Mouse (Mus musculus) embryonic facial prominence, embryonic 12.5 days (tissue): ENCODE measurements around the gene Il10rb. TPM values are rescaled to one million over a fixed set of nuclear protein-coding genes. Genes with fewer than 3 reads are reported as not detected.

Source experiments
- ATAC-seq: fragments of 200-750 bp; cut with Nextera tagmentation; 2 replicates; pipeline ENCODE4 v1.8.0; 2017; ENCODE audit not compliant: insufficient number of reproducible peaks, insufficient read depth, low FRiP score, low TSS enrichment
- H3K27ac ChIP-seq: fragments of 300-500 bp; sonication (generic); 2 replicates; pipeline ENCODE4 v1.5.1; 2016; ENCODE audit warnings: mild to moderate bottlenecking
- H3K27me3 ChIP-seq: fragments of 300-500 bp; sonication (generic); 2 replicates; pipeline ENCODE4 v1.6.1; 2016; ENCODE audit warnings: mild to moderate bottlenecking, moderate library complexity
- H3K36me3 ChIP-seq: fragments of 300-500 bp; sonication (generic); 2 replicates; pipeline ENCODE4 v1.6.1; 2016; ENCODE audit warnings: mild to moderate bottlenecking
- H3K4me1 ChIP-seq: fragments of 300-500 bp; sonication (generic); 2 replicates; pipeline ENCODE4 v1.6.1; 2016
- H3K4me2 ChIP-seq: fragments of 300-500 bp; sonication (generic); replicated peaks from 2 replicates; pipeline ENCODE4 v1.6.1; 2016; ENCODE audit warnings: mild to moderate bottlenecking, moderate library complexity
- H3K4me3 ChIP-seq: fragments of 300-500 bp; sonication (generic); 2 replicates; pipeline ENCODE4 v1.5.1; 2016; ENCODE audit warnings: mild to moderate bottlenecking
- H3K9ac ChIP-seq: fragments of 300-500 bp; sonication (generic); 2 replicates; pipeline ENCODE4 v1.6.1; 2016; ENCODE audit warnings: mild to moderate bottlenecking, moderate library complexity
- H3K9me3 ChIP-seq: fragments of 300-500 bp; sonication (generic); 2 replicates; pipeline ENCODE4 v1.6.1; 2016; ENCODE audit warnings: mild to moderate bottlenecking, moderate library complexity
- WGBS: fragments of 180-500 bp; shearing (Covaris S2); methylation state at CpG from one replicate; pipeline ENCODE4 v1.1.7; 2016; 5-methylcytosine and 5-hydroxymethylcytosine counted together
- polyA plus RNA-seq: library from polyadenylated mRNA; unstranded; fragments of >200 nt; fragmentation: Nextera tagmentation; extraction: Ambion mirVana; gene quantifications from 2 replicates; pipeline ENCODE4 v1.2.1, GENCODE M21; 2016

Il10rb gene
- polyA plus RNA-seq, 1 experiment from 2014 or later = 14.1 TPM

GRCm38 (mm10) chr16:91385621-91386020 lies 20.3 kb upstream of the Il10rb start:
- ATAC-seq = no peak
- H3K27me3 ChIP-seq = no peaks in the 10 kb centered on the region
- H3K4me3 ChIP-seq = no peak overlapping the region
- peaks cover 55% of the 10 kb centered on the region for H3K36me3 ChIP-seq
- WGBS = 52% methylated on average over 10 of the region's 10 CpGs
- no peak overlapping the region for H3K27ac ChIP-seq
- H3K9ac ChIP-seq = no peak overlapping the region
- no peaks in the 10 kb centered on the region for H3K9me3 ChIP-seq
- H3K4me1 ChIP-seq = no peaks in the 10 kb centered on the region
- H3K4me2 ChIP-seq = no peak overlapping the region

- Histone ChIP-seq H3K9me3 (no peaks in the 10 kb centered on the region), H3K4me3 (no peak overlapping the region), H3K4me2 (no peak overlapping the region), H3K9ac (no peak overlapping the region), H3K4me1 (no peaks in the 10 kb centered on the region), H3K27me3 (no peaks in the 10 kb centered on the region), H3K27ac (no peak overlapping the region), H3K36me3 (peaks cover 57% of the 10 kb centered on the region)
- no peak for ATAC-seq
- WGBS = 93% methylated on average over 10 of the region's 10 CpGs
Measured at GRCm38 (mm10) chr16:91386419-91387120, 19.4 kb upstream of the Il10rb start.

DNA sequence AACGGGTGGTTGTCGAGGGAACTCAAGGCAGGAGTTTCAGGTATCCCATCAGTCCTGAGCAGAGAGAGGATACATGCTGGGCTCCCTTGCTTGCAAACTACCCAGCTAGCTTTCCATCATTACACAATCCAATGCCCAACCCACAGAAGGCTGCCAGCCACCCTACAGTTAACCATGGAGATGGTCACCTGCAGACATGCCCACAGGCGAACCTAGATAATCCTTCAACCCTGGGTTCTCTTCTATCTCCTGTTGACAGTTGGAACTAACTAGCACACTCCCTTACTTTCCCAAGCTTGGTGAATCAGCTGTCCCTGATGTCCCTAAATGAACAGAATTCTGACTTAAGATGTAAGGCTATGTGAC lies 18.9 kb upstream of the Il10rb start:
- ATAC-seq = no peak
- Histone ChIP-seq H3K27me3 (no peaks in the 10 kb centered on the region), H3K36me3 (peaks cover 62% of the 10 kb centered on the region), H3K4me1 (no peaks in the 10 kb centered on the region), H3K4me2 (no peak overlapping the region), H3K4me3 (no peak overlapping the region), H3K9me3 (no peaks in the 10 kb centered on the region), H3K27ac (no peak overlapping the region), H3K9ac (no peak overlapping the region)
- 88% methylated on average over 3 of the region's 3 CpGs for WGBS

- Histone ChIP-seq H3K4me1 (no peaks in the 10 kb centered on the region), H3K9ac (no peak overlapping the region), H3K27me3 (no peaks in the 10 kb centered on the region), H3K4me3 (no peak overlapping the region), H3K4me2 (no peak overlapping the region), H3K9me3 (no peaks in the 10 kb centered on the region), H3K27ac (no peak overlapping the region), H3K36me3 (peaks cover 75% of the 10 kb centered on the region)
- WGBS = 89% methylated on average over 4 of the region's 4 CpGs
- no peak for ATAC-seq
Measured at GRCm38 (mm10) chr16:91390100-91390499, 15.9 kb upstream of the Il10rb start.

DNA sequence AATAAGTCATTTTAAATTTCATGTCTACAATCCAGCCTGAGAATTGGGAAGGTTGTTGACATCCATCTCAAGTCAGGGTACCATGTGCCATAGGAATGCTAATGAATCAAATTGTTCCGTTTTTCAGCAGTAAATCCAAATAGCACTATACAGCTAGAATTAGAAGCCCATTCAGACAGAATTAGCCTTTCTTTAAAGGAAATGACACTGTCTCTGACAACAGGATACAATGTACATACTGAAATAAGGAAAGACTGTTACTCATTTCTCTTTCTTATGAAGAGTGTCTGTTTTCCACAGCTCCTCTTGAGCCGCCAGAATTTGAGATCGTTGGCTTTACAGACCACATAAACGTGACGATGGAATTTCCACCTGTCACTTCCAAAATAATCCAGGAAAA lies 14.5 kb upstream of the Il10rb start, which contains the start of gene Gm21970:
Gene Gm21970 (plus strand): TSS at position 301 of the 400 bp plus-strand sequence.
- 86% methylated on average over 5 of the region's 5 CpGs for WGBS

GRCm38 (mm10) chr16:91394826-91395410 lies 11.0 kb upstream of the Il10rb start:
- no peak overlapping the region for H3K9ac ChIP-seq
- H3K9me3 ChIP-seq = no peaks in the 10 kb centered on the region
- H3K27me3 ChIP-seq = no peaks in the 10 kb centered on the region
- H3K4me2 ChIP-seq = no peak overlapping the region
- no peak overlapping the region for H3K27ac ChIP-seq
- 82% methylated on average over 4 of the region's 4 CpGs for WGBS
- H3K4me1 ChIP-seq = no peaks in the 10 kb centered on the region
- no peak overlapping the region for H3K4me3 ChIP-seq
- H3K36me3 ChIP-seq = peaks cover 47% of the 10 kb centered on the region
- no peak for ATAC-seq

More for the DNA sequence above, 14.5 kb upstream of the Il10rb start, which contains the start of gene Gm21970:
- H3K4me1 ChIP-seq = no peaks in the 10 kb centered on the region
- H3K4me3 ChIP-seq = no peak within 1 kb of the TSS
- peaks cover 74% of the 10 kb centered on the region for H3K36me3 ChIP-seq
- H3K27me3 ChIP-seq = no peaks in the 10 kb centered on the region
- H3K9ac ChIP-seq = no peak within 1 kb of the TSS
- H3K9me3 ChIP-seq = no peaks in the 10 kb centered on the region
- H3K4me2 ChIP-seq = no peak within 1 kb of the TSS
- no peak for ATAC-seq
- H3K27ac ChIP-seq = no peak within 1 kb of the TSS

DNA sequence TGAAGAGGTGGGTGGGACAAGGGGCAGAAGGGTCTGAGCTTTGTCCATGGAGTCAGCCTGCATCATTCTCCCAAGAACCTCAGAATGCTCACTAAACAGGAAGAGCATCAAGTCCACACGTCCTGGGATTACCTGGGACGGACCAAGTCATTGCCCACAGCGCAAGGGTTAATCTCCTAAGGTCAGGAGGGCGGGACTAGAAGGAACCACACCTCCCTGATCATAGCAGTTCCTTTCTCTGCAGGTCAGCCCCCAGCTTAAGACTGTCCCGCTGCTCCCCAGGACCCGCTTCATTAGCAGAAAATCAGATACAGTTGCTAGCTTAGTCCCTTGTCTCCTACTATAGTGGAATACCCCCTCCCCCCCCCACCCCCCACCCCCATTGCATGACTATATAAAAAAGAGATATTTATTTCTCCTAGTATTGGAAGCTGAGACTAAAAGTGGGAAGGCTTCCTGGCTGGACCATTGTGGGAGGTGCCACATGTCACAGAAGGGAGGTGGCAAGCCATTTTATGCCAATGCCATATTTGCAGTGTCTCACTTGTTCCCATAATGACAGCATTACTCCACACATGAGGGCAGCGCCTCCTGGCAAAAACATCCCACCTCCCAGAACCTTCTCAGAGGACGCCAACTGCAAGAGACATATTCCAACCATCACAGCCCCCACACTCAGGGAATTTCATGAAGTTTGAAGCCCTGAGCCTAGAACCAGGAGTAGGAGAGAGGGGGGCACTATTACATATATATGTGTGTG lies 10.2 kb upstream of the Il10rb start:
- H3K27ac ChIP-seq = no peak overlapping the region
- no peak for ATAC-seq
- H3K36me3 ChIP-seq = peaks cover 43% of the 10 kb centered on the region

DNA sequence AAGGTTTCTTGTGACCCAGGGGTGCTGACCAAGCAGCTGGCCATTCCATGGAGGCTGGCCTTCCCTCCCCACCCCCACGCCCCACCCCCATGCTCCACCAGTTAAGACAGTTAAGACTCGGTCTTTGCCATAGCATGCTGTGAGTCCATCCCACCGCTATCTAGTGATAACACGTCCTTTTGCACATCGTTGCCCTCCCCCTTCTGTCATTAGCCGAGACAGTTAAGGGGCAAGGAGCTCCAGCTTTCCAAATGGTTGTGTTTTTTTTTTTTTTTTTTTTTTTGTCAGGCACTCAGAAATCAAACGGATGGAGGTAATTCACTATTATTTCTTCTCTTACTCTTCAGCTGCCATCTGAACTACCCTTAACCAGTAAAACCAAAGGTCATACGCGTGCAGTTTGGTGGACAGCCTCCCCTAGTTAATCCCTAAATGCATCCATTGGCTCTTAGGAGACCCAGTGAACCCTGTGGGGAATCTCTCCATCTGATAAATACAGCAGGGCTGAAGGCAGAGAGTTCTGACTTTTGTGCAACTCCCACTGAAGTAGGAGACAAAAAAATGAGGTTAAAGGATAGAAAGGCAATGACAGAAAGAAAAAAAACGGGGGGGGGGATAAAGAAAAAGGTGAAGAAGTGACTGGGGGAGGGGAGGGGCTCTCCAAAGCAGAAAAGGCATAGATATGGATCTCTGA lies 9.0 kb upstream of the Il10rb start:
- Histone ChIP-seq H3K4me2 (no peak overlapping the region), H3K27ac (no peak overlapping the region), H3K27me3 (no peaks in the 10 kb centered on the region), H3K4me3 (no peak overlapping the region), H3K9ac (no peak overlapping the region), H3K36me3 (peaks cover 37% of the 10 kb centered on the region), H3K4me1 (no peaks in the 10 kb centered on the region), H3K9me3 (no peaks in the 10 kb centered on the region)
- ATAC-seq = no peak
- WGBS = 78% methylated on average over 10 of the region's 10 CpGs

More for the DNA sequence above, 10.2 kb upstream of the Il10rb start:
- H3K4me3 ChIP-seq = no peak overlapping the region
- H3K4me1 ChIP-seq = no peaks in the 10 kb centered on the region
- no peak overlapping the region for H3K4me2 ChIP-seq
- H3K9ac ChIP-seq = no peak overlapping the region
- 47% methylated on average over 8 of the region's 8 CpGs for WGBS
- no peaks in the 10 kb centered on the region for H3K9me3 ChIP-seq
- no peaks in the 10 kb centered on the region for H3K27me3 ChIP-seq

DNA sequence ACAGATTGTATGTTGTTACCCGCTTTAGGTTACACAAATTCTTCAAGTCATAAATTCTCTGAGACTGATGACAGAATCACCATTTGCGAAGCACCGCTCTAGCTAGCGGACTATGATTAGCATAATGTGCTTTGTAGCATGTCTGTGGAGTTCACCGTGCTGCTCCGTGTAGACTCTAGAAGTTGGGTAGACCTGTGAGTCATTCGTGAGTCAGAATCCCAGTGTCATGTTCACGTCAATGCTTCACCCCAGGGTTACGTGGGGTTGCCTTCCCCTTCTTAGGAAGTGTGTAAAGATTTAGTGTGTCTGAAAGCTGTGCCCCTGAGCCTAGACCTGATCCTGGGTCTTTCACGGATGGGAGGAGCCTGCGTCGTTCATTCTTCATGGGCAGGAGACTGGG lies 7.9 kb upstream of the Il10rb start:
- no peak for ATAC-seq
- no peak overlapping the region for H3K4me2 ChIP-seq
- H3K27ac ChIP-seq = no peak overlapping the region
- 90% methylated on average over 12 of the region's 12 CpGs for WGBS
- no peak overlapping the region for H3K4me3 ChIP-seq
- peaks cover 33% of the 10 kb centered on the region for H3K36me3 ChIP-seq
- H3K4me1 ChIP-seq = no peaks in the 10 kb centered on the region
- H3K9me3 ChIP-seq = no peaks in the 10 kb centered on the region
- no peaks in the 10 kb centered on the region for H3K27me3 ChIP-seq
- no peak overlapping the region for H3K9ac ChIP-seq

- H3K9me3 ChIP-seq = no peaks in the 10 kb centered on the region
- H3K4me2 ChIP-seq = no peak overlapping the region
- peaks cover 28% of the 10 kb centered on the region for H3K36me3 ChIP-seq
- WGBS = 92% methylated on average over 7 of the region's 7 CpGs
- H3K4me1 ChIP-seq = no peaks in the 10 kb centered on the region
- no peaks in the 10 kb centered on the region for H3K27me3 ChIP-seq
- ATAC-seq = no peak
- H3K9ac ChIP-seq = no peak overlapping the region
- no peak overlapping the region for H3K27ac ChIP-seq
- no peak overlapping the region for H3K4me3 ChIP-seq
Measured at GRCm38 (mm10) chr16:91398944-91399343, 7.0 kb upstream of the Il10rb start.

DNA sequence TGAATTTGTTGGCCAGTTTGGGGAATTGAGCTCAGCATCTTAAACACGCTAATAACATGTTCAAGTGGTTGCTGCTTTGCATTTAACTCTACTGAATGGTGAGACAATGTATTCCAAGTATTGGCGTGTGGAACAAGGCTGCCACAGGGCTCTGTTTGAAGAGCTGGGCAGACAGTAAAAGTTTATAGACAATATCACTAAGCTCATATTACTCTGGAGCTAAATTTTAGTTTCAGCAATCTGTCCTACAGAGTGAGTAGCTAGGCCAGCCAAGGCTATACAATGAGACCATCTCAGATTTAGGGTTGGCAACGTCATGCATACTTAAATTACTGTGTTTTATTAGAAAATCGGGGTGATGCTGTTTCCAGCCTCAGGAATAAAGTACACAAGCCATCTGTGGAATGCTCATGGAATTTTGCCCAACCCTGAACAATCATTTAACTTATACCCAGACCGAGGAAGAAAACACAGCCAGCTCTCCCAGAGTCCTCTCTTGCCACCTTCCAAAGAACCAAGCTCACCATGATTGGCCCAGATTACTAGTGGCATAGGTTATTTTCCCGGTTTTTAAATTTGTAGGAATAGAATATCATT lies 4.3 kb upstream of the Il10rb start:
- Histone ChIP-seq H3K9ac (no peak overlapping the region), H3K4me2 (no peak overlapping the region), H3K27me3 (no peaks in the 10 kb centered on the region), H3K4me1 (peaks cover 6% of the 10 kb centered on the region; the same call in 1 of the 2 replicates), H3K9me3 (no peaks in the 10 kb centered on the region), H3K36me3 (peaks cover 21% of the 10 kb centered on the region), H3K4me3 (no peak overlapping the region), H3K27ac (0 out of 2 replicates have a peak overlapping the region, but pooled peaks have one; percentile 51)
- WGBS = 78% methylated on average over 6 of the region's 6 CpGs
- no peak for ATAC-seq
